ENCODE assay signal across 27 mouse cellular contexts in the genomic region with DNA sequence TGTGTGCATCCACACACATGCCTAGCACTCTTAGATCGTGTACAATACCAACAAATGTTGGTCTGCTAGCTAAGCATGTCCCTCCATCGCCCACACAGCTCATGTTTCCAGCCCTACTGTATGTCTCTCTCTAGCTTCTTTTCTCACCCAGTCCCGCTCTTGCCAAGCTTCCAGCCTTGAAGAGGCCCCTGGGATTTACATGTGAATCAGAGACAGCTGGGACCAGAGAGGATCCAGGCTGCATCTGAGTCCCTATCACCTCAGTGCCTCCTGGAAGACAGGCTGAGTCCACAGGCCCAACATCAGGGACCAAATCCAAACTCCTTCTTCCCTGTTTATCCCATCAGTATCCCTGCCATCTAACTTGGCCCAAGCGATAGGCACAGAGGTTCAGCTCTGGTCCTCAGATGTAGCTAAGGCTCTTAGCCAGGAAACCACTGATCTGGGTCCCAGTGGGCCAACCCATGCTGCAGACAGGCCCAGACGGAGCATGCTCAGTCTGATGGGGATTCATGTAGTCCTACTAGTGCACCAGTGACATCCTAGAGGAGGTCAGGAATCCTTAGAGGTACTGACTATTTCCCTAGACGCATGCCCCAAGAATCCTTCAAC. TPM values are rescaled to one million over a fixed set of nuclear protein-coding genes. Genes with fewer than 3 reads are reported as not detected.
DNase-seq lines count a peak whose midpoint lies in the region; ATAC-seq and TF ChIP-seq lines count a peak whose summit lies in the region.
"Had no signal": no experiment of that assay in that cellular context is flagged by ENCODE, and none has a peak within 500 bp of the region (broad histone marks: within the 10 kb centered on the region; RNA-seq: fewer than 3 reads in every experiment).

No protein-coding gene starts in this region.

- H3K9ac ChIP-seq in CH12.LX (ENCODE audit: insufficient read depth, low read depth): no peak overlapping the region
- no peak overlapping the region for H3K9ac ChIP-seq in liver, postnatal 0 days (replicated peaks)
- H3K9ac ChIP-seq: embryonic facial prominence, embryonic 13.5 days; forebrain, embryonic 15.5 days; hindbrain, embryonic 12.5 days; liver, embryonic 13.5 days; lung, embryonic 14.5 days had no signal

- H3K4me3 ChIP-seq in C2C12 (ENCODE audit: insufficient read depth, poor library complexity, severe bottlenecking) (no peak overlapping the region), CH12.LX (replicated peaks in 1 of 3; ENCODE audit: low read depth in 2 of 3, low read length in 2 of 3, poor library complexity in 1 of 3) (peak overlapping the region in 1 of 3 experiments; percentile 6)
- no peak overlapping the region for H3K4me3 ChIP-seq in thymus, adult 2 months (ENCODE audit: control insufficient read depth, insufficient read depth, low read length)
- no peak overlapping the region for H3K4me3 ChIP-seq in liver, postnatal 0 days (ENCODE audit: low read depth, low read length)
- H3K4me3 ChIP-seq: embryonic facial prominence, embryonic 13.5 days; forebrain, embryonic 15.5 days; hindbrain, embryonic 12.5 days; liver, embryonic 13.5 days had no signal

- peak; percentile 53 for DNase-seq in gastrocnemius, postnatal 25 days
- no peak for DNase-seq in gastrocnemius, adult 18-20 months (ENCODE audit: low spot score)
- DNase-seq in CH12.LX (ENCODE audit: extremely low read depth): no peak
- DNase-seq in ZHBTc4 (ENCODE audit: low read depth, low spot score): peak; percentile 37
- DNase-seq in thymus, adult 2 months: no peak
- no peak for DNase-seq in liver, postnatal 0 days
- DNase-seq: adrenal gland, postnatal 14 days; cerebellum, adult 9-11 months; kidney, adult 11 months; liver, embryonic 13.5 days; right cerebral cortex, postnatal 14 days; spleen, adult 18-20 months had no signal

- 93% methylated on average over 6 of the region's 6 CpGs for WGBS in thymus, adult 2 months
- 83% methylated on average over 6 of the region's 6 CpGs for WGBS in liver, postnatal 0 days (ENCODE audit: insufficient replicate concordance)

- H3K27ac ChIP-seq in CH12.LX (ENCODE audit: insufficient read depth, low read depth): peak overlapping the region; percentile 40; the same call in 1 of the 2 replicates
- H3K27ac ChIP-seq in thymus, adult 2 months (ENCODE audit: control insufficient read depth, insufficient read depth, low read length): no peak overlapping the region
- H3K27ac ChIP-seq in liver, postnatal 0 days (ENCODE audit: low read depth): no peak overlapping the region
- H3K27ac ChIP-seq: embryonic facial prominence, embryonic 13.5 days; forebrain, embryonic 15.5 days; hindbrain, embryonic 12.5 days; liver, embryonic 13.5 days had no signal

- no peak overlapping the region for H3K4me2 ChIP-seq in CH12.LX (ENCODE audit: insufficient read depth, low read depth, poor library complexity, severe bottlenecking)
- no peak overlapping the region for H3K4me2 ChIP-seq in liver, postnatal 0 days (ENCODE audit: low read depth, low read length)
- H3K4me2 ChIP-seq: embryonic facial prominence, embryonic 13.5 days; forebrain, embryonic 15.5 days; heart, embryonic 11.5 days; hindbrain, embryonic 12.5 days; liver, embryonic 13.5 days; lung, embryonic 14.5 days had no signal

- H3K4me1 ChIP-seq in CH12.LX (ENCODE audit: control insufficient read depth in 1 of 2, insufficient read depth in 2 of 2): peaks cover 24 to 72% of the 10 kb centered on the region in 2 experiments
- no peaks in the 10 kb centered on the region for H3K4me1 ChIP-seq in thymus, adult 2 months (replicated peaks; ENCODE audit: control insufficient read depth, insufficient read depth, low read length)
- H3K4me1 ChIP-seq in liver, postnatal 0 days (ENCODE audit: insufficient read depth): peaks cover 12% of the 10 kb centered on the region
- H3K4me1 ChIP-seq: forebrain, embryonic 15.5 days; hindbrain, embryonic 12.5 days had no signal

- no peak for ATAC-seq in liver, postnatal 0 days
- ATAC-seq: forebrain, embryonic 15.5 days had no signal

- H3K27me3 ChIP-seq in C2C12 (ENCODE audit: control insufficient read depth, insufficient read depth, insufficient read length): no peaks in the 10 kb centered on the region
- no peaks in the 10 kb centered on the region for H3K27me3 ChIP-seq in CH12.LX (replicated peaks)
- no peaks in the 10 kb centered on the region for H3K27me3 ChIP-seq in thymus, adult 2 months (ENCODE audit: control insufficient read depth, insufficient read depth, low read length)
- no peaks in the 10 kb centered on the region for H3K27me3 ChIP-seq in liver, postnatal 0 days (ENCODE audit: insufficient read depth, low read length)
- H3K27me3 ChIP-seq: embryonic facial prominence, embryonic 13.5 days; forebrain, embryonic 15.5 days; hindbrain, embryonic 12.5 days; liver, embryonic 13.5 days had no signal

- dilution Hi-C loops in CH12.LX (cut with MboI; ENCODE audit: extremely low pct_ligation_motif_present, extremely low pct_unique_long_range_greater_than_20kb, low sequenced_read_pairs): no loop called here

- TF ChIP-seq CTCF in C2C12 (IDR thresholded peaks at IDR 0.05; ENCODE audit: control insufficient read depth, insufficient read depth, insufficient read length) (no peak), CH12.LX (conservative IDR thresholded peaks at IDR 0.05 in 1 of 2, IDR thresholded peaks at IDR 0.05 in 1 of 2; ENCODE audit: low read depth in 2 of 2, low read length in 2 of 2) (no peak)
- TF ChIP-seq CTCF in thymus, adult 2 months (IDR thresholded peaks at IDR 0.05; ENCODE audit: borderline replicate concordance, control insufficient read depth, extremely low read depth, insufficient read depth, low read length, poor library complexity): no peak
- no peak for TF ChIP-seq CTCF in liver, postnatal 0 days (IDR thresholded peaks at IDR 0.05; ENCODE audit: low read depth)

- H3K79me3 ChIP-seq in C2C12 (ENCODE audit: low read depth): peaks cover 8% of the 10 kb centered on the region

- TF ChIP-seq RAD21 in CH12.LX (IDR thresholded peaks at IDR 0.05; ENCODE audit: low read depth, low read length): no peak

- in situ Hi-C loops in CH12.LX (cut with MboI; ENCODE audit: low pct_ligation_motif_present, low pct_unique_long_range_greater_than_20kb, low sequenced_read_pairs): no loop called here

- no peak for TF ChIP-seq EP300 in CH12.LX (IDR thresholded peaks at IDR 0.05; ENCODE audit: low read length)
- TF ChIP-seq EP300 in liver, postnatal 0 days (IDR thresholded peaks at IDR 0.05; ENCODE audit: low read depth): no peak

- no peaks in the 10 kb centered on the region for H3K9me3 ChIP-seq in CH12.LX (replicated peaks; ENCODE audit: low read length)
- no peaks in the 10 kb centered on the region for H3K9me3 ChIP-seq in liver, postnatal 0 days (ENCODE audit: low read length)
- H3K9me3 ChIP-seq: embryonic facial prominence, embryonic 13.5 days; forebrain, embryonic 15.5 days; hindbrain, embryonic 12.5 days; liver, embryonic 13.5 days had no signal

- no peaks in the 10 kb centered on the region for H3K36me3 ChIP-seq in C2C12 (ENCODE audit: control insufficient read depth, insufficient read depth)
- no peaks in the 10 kb centered on the region for H3K36me3 ChIP-seq in CH12.LX (replicated peaks in 1 of 2; ENCODE audit: control insufficient read depth in 1 of 2, insufficient read depth in 1 of 2, low read length in 1 of 2)
- H3K36me3 ChIP-seq in thymus, adult 2 months (ENCODE audit: control insufficient read depth, insufficient read depth, low read length): no peaks in the 10 kb centered on the region
- no peaks in the 10 kb centered on the region for H3K36me3 ChIP-seq in liver, postnatal 0 days (replicated peaks; ENCODE audit: insufficient read depth, low read length)
- H3K36me3 ChIP-seq: embryonic facial prominence, embryonic 13.5 days; forebrain, embryonic 15.5 days; G1E; hindbrain, embryonic 12.5 days; liver, embryonic 13.5 days had no signal

- H3K79me2 ChIP-seq in C2C12 (ENCODE audit: control insufficient read depth, insufficient read depth) (peaks cover 22% of the 10 kb centered on the region), CH12.LX (replicated peaks; ENCODE audit: control insufficient read depth, extremely low read depth, insufficient read depth, poor library complexity, severe bottlenecking) (no peaks in the 10 kb centered on the region)

- TF ChIP-seq POLR2A in CH12.LX (IDR thresholded peaks at IDR 0.05; ENCODE audit: low read depth, low read length): no peak
- no peak for TF ChIP-seq POLR2A in thymus, adult 2 months (IDR thresholded peaks at IDR 0.05; ENCODE audit: control insufficient read depth, extremely low read depth, insufficient read depth, low read length, poor library complexity)

- no peak overlapping the region for H3ac ChIP-seq in C2C12 (ENCODE audit: control insufficient read depth, insufficient read length, low read depth)

TF ChIP-seq in C2C12, 6 proteins besides CTCF, POLR2A, EP300 and RAD21:
- TF ChIP-seq CEBPB (IDR thresholded peaks at IDR 0.05; ENCODE audit: low read depth) (no peak), MYOD1 (IDR thresholded peaks at IDR 0.05; ENCODE audit: control insufficient read depth, insufficient read length, low read depth) (peak; percentile 54), MAX (IDR thresholded peaks at IDR 0.05) (no peak), MYOG (IDR thresholded peaks at IDR 0.05; ENCODE audit: control insufficient read depth, extremely low read depth, insufficient read length) (no peak), FOSL1 (IDR thresholded peaks at IDR 0.05; ENCODE audit: insufficient read depth, low read length, poor library complexity, severe bottlenecking) (no peak), USF1 (IDR thresholded peaks at IDR 0.05; ENCODE audit: low read depth) (no peak)

TF ChIP-seq in CH12.LX, 34 proteins besides CTCF, POLR2A, EP300 and RAD21:
- no peak for TF ChIP-seq SMC3 (IDR thresholded peaks at IDR 0.05; ENCODE audit: low read depth, low read length)
TF ChIP-seq in CH12.LX: peak in this region for 0.

RNA-seq across cellular contexts. Expression of gene Eps8l3, which starts 53.3 kb away (rescaled TPM):
- not detected for total RNA-seq in gastrocnemius, postnatal 25 days (2021)
- total RNA-seq in gastrocnemius, adult 18-20 months (2021): not detected
- polyA plus RNA-seq in C2C12 (2012; fragmentation: generic; extraction: Trizol): not detected
- not detected in 2 replicates for total RNA-seq in CH12.LX (2012; rRNA removed)
- not detected in 2 replicates for total RNA-seq in CH12.LX (2014; rRNA removed)
- polyA plus RNA-seq in CH12.LX (2012; ENCODE audit: insufficient read length, low read depth): not detected in 2 replicates
- polyA plus RNA-seq in thymus, adult 2 months (2012; rRNA removed): 0.32 and 0.34 TPM in 2 replicates
- polyA plus RNA-seq in liver, postnatal 0 days (2015; fragmentation: Nextera tagmentation; extraction: Ambion mirVana): not detected in 2 replicates
- total RNA-seq: adrenal gland, postnatal 14 days; G1E; granulocyte monocyte progenitor cell, adult 5-6 weeks; left cerebral cortex, adult 18-20 months; left cerebral cortex, postnatal 25 days; midbrain, postnatal 0 days; neutrophil, adult 5-6 weeks had no signal
- polyA plus RNA-seq: embryonic facial prominence, embryonic 13.5 days; forebrain, embryonic 15.5 days; G1E; heart, embryonic 11.5 days; heart, postnatal 0 days; hindbrain, embryonic 12.5 days; kidney, embryonic 16.5 days; liver, embryonic 13.5 days; lung, embryonic 14.5 days; midbrain, postnatal 0 days; urinary bladder, adult 2 months had no signal

Comparison
In these comparisons a context has a peak if more than half of its experiments do, and no peak if none do; other contexts are left out.
1. DNase-seq: peak in gastrocnemius, postnatal 25 days (single experiment) and ZHBTc4 (single experiment); none in gastrocnemius, adult 18-20 months (single experiment), CH12.LX (single experiment), thymus, adult 2 months (single experiment) and liver, postnatal 0 days (single experiment).